Mouse (Mus musculus): ENCODE results near the gene Usf3. TPM values are rescaled to one million over a fixed set of nuclear protein-coding genes. Genes with fewer than 3 reads are reported as not detected.

Gene Usf3
- polyA plus RNA-seq, 1 experiment from 2014 or later, result 2.3 TPM

GRCm38 (mm10) chr16:44237836-44238235, 64.8 kb downstream of the Usf3 start:
- H3K9me3 ChIP-seq (ENCODE audit: control insufficient read depth), result no peaks in the 10 kb centered on the region
- H3K4me2 ChIP-seq (replicated peaks; ENCODE audit: low read depth), result no peak overlapping the region
- TF ChIP-seq CTCF (IDR thresholded peaks at IDR 0.05; ENCODE audit: low read depth), result no peak
- H3K27ac ChIP-seq (ENCODE audit: low read depth, low read length), result no peak overlapping the region
- WGBS, result 77% methylated on average over 3 of the region's 3 CpGs
- H3K4me1 ChIP-seq (replicated peaks; ENCODE audit: control insufficient read depth, insufficient read depth, low read length), result no peaks in the 10 kb centered on the region
- H3K27me3 ChIP-seq (replicated peaks; ENCODE audit: control insufficient read depth, insufficient read depth, low read length), result no peaks in the 10 kb centered on the region
- H3K9ac ChIP-seq (ENCODE audit: low read depth, low read length), result no peak overlapping the region
- no peak overlapping the region for H3K4me3 ChIP-seq (ENCODE audit: low read depth, low read length)
- ATAC-seq, result no peak
- no peaks in the 10 kb centered on the region for H3K36me3 ChIP-seq (ENCODE audit: control insufficient read depth, insufficient read depth)

GRCm38 (mm10) chr16:44238835-44239263, 65.8 kb downstream of the Usf3 start:
- Histone ChIP-seq H3K27me3 (replicated peaks; ENCODE audit: control insufficient read depth, insufficient read depth, low read length) (no peaks in the 10 kb centered on the region), H3K4me1 (replicated peaks; ENCODE audit: control insufficient read depth, insufficient read depth, low read length) (no peaks in the 10 kb centered on the region), H3K9me3 (ENCODE audit: control insufficient read depth) (no peaks in the 10 kb centered on the region), H3K36me3 (ENCODE audit: control insufficient read depth, insufficient read depth) (no peaks in the 10 kb centered on the region), H3K4me2 (replicated peaks; ENCODE audit: low read depth) (no peak overlapping the region), H3K4me3 (ENCODE audit: low read depth, low read length) (no peak overlapping the region), H3K9ac (ENCODE audit: low read depth, low read length) (no peak overlapping the region), H3K27ac (ENCODE audit: low read depth, low read length) (no peak overlapping the region)
- no peak for TF ChIP-seq CTCF (IDR thresholded peaks at IDR 0.05; ENCODE audit: low read depth)
- WGBS, result 35% methylated on average over 10 of the region's 10 CpGs
- ATAC-seq, result no peak

- WGBS, result 63% methylated on average over 8 of the region's 8 CpGs
- ATAC-seq, result no peak
- no peaks in the 10 kb centered on the region for H3K4me1 ChIP-seq (replicated peaks; ENCODE audit: control insufficient read depth, insufficient read depth, low read length)
- H3K9ac ChIP-seq (ENCODE audit: low read depth, low read length), result no peak overlapping the region
- no peaks in the 10 kb centered on the region for H3K27me3 ChIP-seq (replicated peaks; ENCODE audit: control insufficient read depth, insufficient read depth, low read length)
- H3K36me3 ChIP-seq (ENCODE audit: control insufficient read depth, insufficient read depth), result no peaks in the 10 kb centered on the region
- TF ChIP-seq CTCF (IDR thresholded peaks at IDR 0.05; ENCODE audit: low read depth), result no peak
- no peak overlapping the region for H3K27ac ChIP-seq (ENCODE audit: low read depth, low read length)
- no peak overlapping the region for H3K4me3 ChIP-seq (ENCODE audit: low read depth, low read length)
- H3K4me2 ChIP-seq (replicated peaks; ENCODE audit: low read depth), result no peak overlapping the region
- H3K9me3 ChIP-seq (ENCODE audit: control insufficient read depth), result no peaks in the 10 kb centered on the region
Observed at GRCm38 (mm10) chr16:44240406-44240805, 67.4 kb downstream of the Usf3 start.

GRCm38 (mm10) chr16:44242633-44243032, 69.6 kb downstream of the Usf3 start:
- peak; percentile 92 for TF ChIP-seq CTCF (IDR thresholded peaks at IDR 0.05; ENCODE audit: low read depth)
- Histone ChIP-seq H3K27me3 (replicated peaks; ENCODE audit: control insufficient read depth, insufficient read depth, low read length) (no peaks in the 10 kb centered on the region), H3K27ac (ENCODE audit: low read depth, low read length) (no peak overlapping the region), H3K9ac (ENCODE audit: low read depth, low read length) (no peak overlapping the region), H3K4me2 (replicated peaks; ENCODE audit: low read depth) (no peak overlapping the region), H3K4me1 (replicated peaks; ENCODE audit: control insufficient read depth, insufficient read depth, low read length) (no peaks in the 10 kb centered on the region), H3K9me3 (ENCODE audit: control insufficient read depth) (no peaks in the 10 kb centered on the region), H3K36me3 (ENCODE audit: control insufficient read depth, insufficient read depth) (no peaks in the 10 kb centered on the region), H3K4me3 (ENCODE audit: low read depth, low read length) (no peak overlapping the region)
- WGBS, result 0% methylated on average over 1 of the region's 1 CpGs
- no peak for ATAC-seq

GRCm38 (mm10) chr16:44243323-44243722, 70.3 kb downstream of the Usf3 start:
- Histone ChIP-seq H3K27me3 (replicated peaks; ENCODE audit: control insufficient read depth, insufficient read depth, low read length) (no peaks in the 10 kb centered on the region), H3K9ac (ENCODE audit: low read depth, low read length) (no peak overlapping the region), H3K9me3 (ENCODE audit: control insufficient read depth) (no peaks in the 10 kb centered on the region), H3K4me3 (ENCODE audit: low read depth, low read length) (no peak overlapping the region), H3K4me2 (replicated peaks; ENCODE audit: low read depth) (no peak overlapping the region), H3K36me3 (ENCODE audit: control insufficient read depth, insufficient read depth) (no peaks in the 10 kb centered on the region), H3K27ac (ENCODE audit: low read depth, low read length) (no peak overlapping the region), H3K4me1 (replicated peaks; ENCODE audit: control insufficient read depth, insufficient read depth, low read length) (no peaks in the 10 kb centered on the region)
- no peak for TF ChIP-seq CTCF (IDR thresholded peaks at IDR 0.05; ENCODE audit: low read depth)
- WGBS, result 64% methylated on average over 7 of the region's 7 CpGs
- ATAC-seq, result no peak

GRCm38 (mm10) chr16:44249985-44250384, 76.9 kb downstream of the Usf3 start:
- no peaks in the 10 kb centered on the region for H3K9me3 ChIP-seq (ENCODE audit: control insufficient read depth)
- ATAC-seq, result no peak
- no peak overlapping the region for H3K4me2 ChIP-seq (replicated peaks; ENCODE audit: low read depth)
- no peak overlapping the region for H3K4me3 ChIP-seq (ENCODE audit: low read depth, low read length)
- no peaks in the 10 kb centered on the region for H3K4me1 ChIP-seq (replicated peaks; ENCODE audit: control insufficient read depth, insufficient read depth, low read length)
- no peaks in the 10 kb centered on the region for H3K27me3 ChIP-seq (replicated peaks; ENCODE audit: control insufficient read depth, insufficient read depth, low read length)
- TF ChIP-seq CTCF (IDR thresholded peaks at IDR 0.05; ENCODE audit: low read depth), result no peak
- H3K27ac ChIP-seq (ENCODE audit: low read depth, low read length), result no peak overlapping the region
- H3K36me3 ChIP-seq (ENCODE audit: control insufficient read depth, insufficient read depth), result no peaks in the 10 kb centered on the region
- WGBS, result 77% methylated on average over 10 of the region's 10 CpGs
- H3K9ac ChIP-seq (ENCODE audit: low read depth, low read length), result no peak overlapping the region

- Histone ChIP-seq H3K9ac (ENCODE audit: low read depth, low read length) (no peak overlapping the region), H3K4me3 (ENCODE audit: low read depth, low read length) (no peak overlapping the region), H3K27me3 (replicated peaks; ENCODE audit: control insufficient read depth, insufficient read depth, low read length) (no peaks in the 10 kb centered on the region), H3K4me1 (replicated peaks; ENCODE audit: control insufficient read depth, insufficient read depth, low read length) (no peaks in the 10 kb centered on the region), H3K27ac (ENCODE audit: low read depth, low read length) (no peak overlapping the region), H3K9me3 (ENCODE audit: control insufficient read depth) (no peaks in the 10 kb centered on the region), H3K36me3 (ENCODE audit: control insufficient read depth, insufficient read depth) (no peaks in the 10 kb centered on the region), H3K4me2 (replicated peaks; ENCODE audit: low read depth) (no peak overlapping the region)
- 89% methylated on average over 3 of the region's 3 CpGs for WGBS
- no peak for ATAC-seq
- TF ChIP-seq CTCF (IDR thresholded peaks at IDR 0.05; ENCODE audit: low read depth), result no peak
Observed at GRCm38 (mm10) chr16:44252735-44253134, 79.7 kb downstream of the Usf3 start.
